Mouse (Mus musculus) bone marrow macrophage, adult 2 months (primary cell): ENCODE data around the gene Enoph1. TPM values are rescaled to one million over a fixed set of nuclear protein-coding genes. Genes with fewer than 3 reads are reported as not detected.

Experiments
- H3K27ac ChIP-seq: 2 replicates; pipeline ENCODE4 v1.5.1; 2012; ENCODE audit warnings: low read depth, low read length; ENCODE audit not compliant: insufficient read depth
- H3K4me1 ChIP-seq: 2 replicates; pipeline ENCODE4 v1.6.1; 2012; ENCODE audit warnings: low read length; ENCODE audit not compliant: control insufficient read depth, insufficient read depth
- H3K4me3 ChIP-seq: 2 replicates; pipeline ENCODE4 v1.5.1; 2012; ENCODE audit warnings: mild to moderate bottlenecking, low read length, moderate library complexity; ENCODE audit not compliant: insufficient read depth
- CTCF ChIP-seq: IDR thresholded peaks from 2 replicates; pipeline ENCODE4 v1.5.1; 2012; ENCODE audit warnings: low read depth, mild to moderate bottlenecking, low read length, moderate library complexity
- POLR2A ChIP-seq: IDR thresholded peaks from 2 replicates; pipeline ENCODE4 v1.6.1; 2012; ENCODE audit warnings: mild to moderate bottlenecking, low read depth, low read length, borderline replicate concordance
- polyA plus RNA-seq: library from polyadenylated mRNA; stranded (reverse); fragments of >200 nt; gene quantifications from 2 replicates; pipeline ENCODE4 v1.2.4, GENCODE M21; 2012; ENCODE audit not compliant: missing spikeins, insufficient read depth, insufficient read length

Enoph1 gene
- polyA plus RNA-seq, 1 experiment, result 16.2 TPM

GRCm38 (mm10) chr5:100110581-100110980, 70.8 kb downstream of the Enoph1 start:
- TF ChIP-seq CTCF (no peak), POLR2A (no peak)
- H3K4me1 ChIP-seq, result no peaks in the 10 kb centered on the region
- no peak overlapping the region for H3K27ac ChIP-seq
- no peak overlapping the region for H3K4me3 ChIP-seq

GRCm38 (mm10) chr5:100113403-100113802, 73.6 kb downstream of the Enoph1 start:
- H3K27ac ChIP-seq, result no peak overlapping the region
- H3K4me1 ChIP-seq, result no peaks in the 10 kb centered on the region
- TF ChIP-seq CTCF (no peak), POLR2A (no peak)
- no peak overlapping the region for H3K4me3 ChIP-seq

Other genes with a start within 250 kb of the Enoph1 start
- gene Vamp9, start 133.7 kb upstream of the Enoph1 start, polyA plus RNA-seq, result not detected in 2 replicates
- 222 and 223 TPM in 2 replicates for gene Hnrnpd, start 61.0 kb upstream of the Enoph1 start, polyA plus RNA-seq
- gene 4930524J08Rik, start 60.9 kb upstream of the Enoph1 start, polyA plus RNA-seq, result 2.8 TPM in 2 replicates
- gene Hnrnpdl, start 321 bp upstream of the Enoph1 start, polyA plus RNA-seq, result 130 and 144 TPM in 2 replicates
- not detected in 2 replicates for gene Tmem150c, start 119.8 kb downstream of the Enoph1 start, polyA plus RNA-seq